Mouse (Mus musculus) gastrocnemius, postnatal 10 days (tissue): ENCODE results near the gene Erp27. TPM values are rescaled to one million over a fixed set of nuclear protein-coding genes. Genes with fewer than 3 reads are reported as not detected.
"Not testable (repeated sequence)": the region's sequence is repeated elsewhere in the genome, so short reads cannot be mapped to it uniquely, and the experiment has no call there.

Source experiments
- DNase-seq: peaks from one replicate; pipeline ENCODE4 v3.0.0; 2021; ENCODE audit warnings: mixed read lengths
- long read RNA-seq, 2 experiments: library from polyadenylated mRNA; stranded (forward); transcript quantifications; one replicate each; pipeline ENCODE4 v2.0.0; 2021
- total RNA-seq, 2 experiments: library from RNA; stranded (reverse); gene quantifications; 2 replicates each; pipeline ENCODE4 v1.2.3; 2021

Erp27 gene
- under 1 TPM; 0.21 to 0.29 TPM for total RNA-seq
- long read RNA-seq, experiment 1 = 0 reads
- long read RNA-seq, experiment 2 = 0 reads

DNA sequence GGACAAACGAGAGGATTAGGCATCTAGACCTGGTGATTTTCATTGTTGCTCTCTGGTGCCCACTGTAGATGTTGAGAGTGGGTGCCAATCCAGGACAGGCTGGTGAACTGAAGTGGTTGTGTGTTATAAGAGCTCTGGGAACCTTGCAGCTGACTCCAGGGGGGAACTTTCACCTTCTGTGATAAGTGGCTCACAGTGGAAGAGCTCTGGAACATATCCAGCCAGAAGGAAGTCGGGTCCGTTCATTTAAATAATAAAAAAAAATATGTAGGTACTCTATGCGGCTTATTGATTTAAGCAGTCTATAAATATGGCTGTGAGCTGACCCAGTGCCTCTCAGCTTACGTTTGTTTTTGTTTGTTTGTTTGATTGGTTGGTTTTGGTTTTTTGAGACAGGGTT lies at the start of gene Erp27:
Gene Erp27, minus strand, starts transcription at position 101 of the 400 bp plus-strand sequence.
- no peak for DNase-seq

GRCm38 (mm10) chr6:136968877-136969276 lies 46.9 kb upstream of the Erp27 start:
- not testable (repeated sequence) for DNase-seq

- no peak for DNase-seq
Observed at GRCm38 (mm10) chr6:136967466-136967865, 45.5 kb upstream of the Erp27 start.

DNA sequence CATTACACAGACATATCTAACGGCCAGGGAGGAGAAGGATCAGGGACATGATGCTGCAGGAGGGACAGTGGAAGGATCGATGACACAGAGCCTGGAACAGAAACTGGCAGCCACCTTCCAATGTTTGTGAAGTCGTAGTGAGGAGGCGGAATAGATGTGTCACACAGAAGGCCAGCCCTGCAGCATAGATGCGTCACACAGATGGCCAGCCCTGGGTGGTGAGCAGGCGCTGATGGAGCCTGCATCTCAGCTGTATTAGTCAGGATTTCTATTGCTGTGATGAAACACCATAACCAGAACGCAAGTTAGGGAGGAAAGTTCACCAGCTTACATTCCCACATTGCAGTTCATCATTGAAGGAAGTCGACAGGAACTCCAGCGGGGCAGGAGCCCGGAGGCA lies 43.9 kb upstream of the Erp27 start:
- no peak for DNase-seq

DNA sequence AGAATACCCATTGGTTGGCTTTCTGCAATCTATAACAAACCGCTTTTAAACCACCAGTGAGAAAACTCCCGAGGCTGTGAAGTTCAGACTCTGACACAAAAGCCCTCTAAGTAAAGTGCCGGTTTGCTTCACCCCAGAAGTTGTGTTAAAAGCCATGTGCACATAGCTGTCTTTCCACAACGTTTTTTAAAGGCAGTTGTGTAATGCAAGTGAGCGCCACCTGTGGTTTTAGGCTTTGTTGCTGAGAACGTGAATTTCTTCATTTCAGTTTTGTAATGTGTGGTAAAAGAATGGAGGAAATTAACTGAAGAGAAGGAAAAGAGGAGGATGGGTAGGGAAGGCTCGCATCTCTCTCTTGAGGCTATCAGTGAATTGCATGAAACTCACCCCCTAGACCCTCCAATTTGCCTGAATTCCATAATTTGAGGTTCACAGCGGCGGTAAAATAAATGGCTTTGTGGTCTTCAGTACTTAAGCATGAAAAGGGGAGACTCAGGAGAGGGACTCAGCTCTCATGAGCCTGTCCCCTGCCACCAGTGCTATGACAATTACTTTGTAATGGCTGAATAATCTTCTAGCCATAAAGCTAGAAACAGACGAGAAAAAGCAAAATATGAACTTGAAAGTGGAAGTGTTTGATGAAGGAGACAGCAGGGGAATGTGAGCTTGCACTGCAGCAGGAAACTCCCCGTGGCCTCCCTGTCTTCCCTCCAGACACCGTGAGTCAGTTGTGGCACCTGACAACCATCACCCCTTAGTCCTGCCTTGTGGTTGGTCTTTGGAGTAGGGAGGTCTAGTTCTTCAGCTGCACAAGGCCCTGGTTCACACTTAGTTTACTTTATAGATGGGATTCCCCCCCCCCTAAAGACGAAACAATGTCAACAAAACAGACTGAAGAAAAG lies 42.9 kb upstream of the Erp27 start:
- DNase-seq = no peak

GRCm38 (mm10) chr6:136962957-136963356 lies 41.0 kb upstream of the Erp27 start:
- DNase-seq = no peak

GRCm38 (mm10) chr6:136959131-136959530 lies 37.2 kb upstream of the Erp27 start:
- DNase-seq = no peak

GRCm38 (mm10) chr6:136957062-136957461 lies 35.1 kb upstream of the Erp27 start:
- DNase-seq = no peak

- no peak for DNase-seq
Observed at GRCm38 (mm10) chr6:136955240-136955639, 33.3 kb upstream of the Erp27 start.

GRCm38 (mm10) chr6:136954715-136955114 lies 32.7 kb upstream of the Erp27 start:
- no peak for DNase-seq

DNA sequence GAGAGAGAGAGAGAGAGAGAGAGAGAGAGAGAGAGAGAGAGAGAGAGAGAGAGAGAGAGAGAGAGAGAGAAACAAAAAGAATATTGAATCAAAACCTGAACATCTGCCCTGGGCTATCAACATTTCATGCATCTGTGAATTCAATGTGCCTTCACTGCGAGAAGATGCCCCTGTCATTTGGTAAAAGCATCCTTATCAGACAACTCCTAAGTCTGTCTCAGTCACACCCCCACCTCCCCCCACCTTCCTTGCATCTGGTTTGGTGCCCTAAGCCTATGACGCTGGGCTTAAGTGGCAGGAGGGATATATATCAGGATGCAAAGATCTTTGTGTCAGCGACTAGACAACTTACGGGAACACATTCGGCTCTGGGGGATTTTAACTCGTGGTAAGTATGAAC lies 32.2 kb upstream of the Erp27 start:
- DNase-seq = no peak

DNA sequence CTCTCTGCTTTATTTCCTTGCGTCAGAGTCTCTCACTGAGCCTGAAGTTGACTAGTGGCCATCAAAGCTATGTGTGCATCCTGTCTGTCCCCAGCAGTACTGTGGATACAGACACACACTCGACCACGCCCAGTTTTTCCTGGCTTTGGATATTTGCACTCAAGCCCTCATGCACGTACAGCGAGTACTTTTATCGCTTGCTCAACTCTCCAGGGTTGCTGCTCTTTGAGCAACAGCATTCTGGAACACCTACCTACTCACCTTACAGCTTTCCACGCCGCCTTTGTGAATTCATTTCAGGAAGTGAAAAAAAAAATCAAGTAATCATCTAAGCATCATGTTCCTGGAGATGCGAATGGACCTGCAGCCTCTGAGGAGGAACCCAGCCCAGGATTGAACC lies 30.9 kb upstream of the Erp27 start:
- DNase-seq = no peak

DNA sequence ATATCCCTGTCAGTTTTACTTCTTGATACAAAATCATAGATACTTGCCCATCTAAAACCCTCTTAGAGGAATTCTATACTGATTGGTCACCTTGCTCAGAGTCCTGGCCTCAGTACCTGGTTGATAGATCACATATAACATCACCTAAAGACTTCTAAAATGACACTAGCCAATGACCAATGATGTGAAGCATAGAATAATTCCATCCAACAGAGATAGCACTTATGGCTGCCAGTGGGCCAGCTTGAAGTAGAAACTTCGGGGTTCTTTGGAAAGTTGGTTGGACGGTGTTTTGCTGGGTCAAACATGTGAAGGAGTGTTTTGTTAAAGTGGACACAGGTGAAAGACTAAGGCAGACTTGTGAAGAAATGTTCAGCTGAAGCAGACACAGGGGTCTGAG lies 28.2 kb upstream of the Erp27 start:
- DNase-seq = no peak

DNA sequence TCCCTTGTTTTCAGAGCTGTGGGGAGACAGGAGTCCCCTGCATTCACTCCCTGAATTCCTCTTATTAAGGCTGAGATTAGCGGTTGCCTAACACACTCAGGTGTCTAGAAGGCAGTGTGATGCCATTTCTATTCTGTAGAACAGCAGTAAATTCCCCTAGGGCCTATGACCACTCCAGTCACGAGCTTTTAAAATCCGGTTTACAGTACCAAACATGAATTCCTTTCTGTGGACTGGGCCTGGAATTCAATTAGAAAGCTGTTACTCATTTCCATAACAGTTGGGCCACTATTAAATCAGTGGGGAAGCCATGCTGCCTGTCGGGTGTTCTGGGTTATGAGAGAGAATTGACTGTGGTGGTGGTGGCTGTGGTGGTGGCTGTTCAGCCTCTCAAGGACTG lies 25.7 kb upstream of the Erp27 start:
- no peak for DNase-seq

DNA sequence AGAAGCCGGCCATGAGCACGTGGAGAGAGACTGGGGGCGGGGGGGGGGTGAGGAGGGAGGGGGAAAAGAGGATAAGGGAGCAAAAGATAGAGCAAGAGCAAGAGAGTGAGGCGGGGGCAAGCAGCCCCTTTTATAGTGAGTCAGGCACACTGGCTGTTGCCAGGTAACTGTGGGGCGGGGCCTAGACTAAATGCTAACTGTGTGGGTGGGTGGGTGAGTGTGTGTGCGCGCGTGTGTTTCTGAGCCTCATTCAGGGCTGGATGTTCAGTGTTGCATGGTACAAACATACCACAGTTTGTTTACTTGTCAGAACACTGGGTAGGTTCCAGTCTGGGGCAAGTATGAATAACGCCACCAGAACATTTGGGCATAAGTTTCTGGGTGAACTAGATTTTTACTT lies 25.0 kb upstream of the Erp27 start:
- no peak for DNase-seq

GRCm38 (mm10) chr6:136946241-136946640 lies 24.3 kb upstream of the Erp27 start:
- no peak for DNase-seq

DNA sequence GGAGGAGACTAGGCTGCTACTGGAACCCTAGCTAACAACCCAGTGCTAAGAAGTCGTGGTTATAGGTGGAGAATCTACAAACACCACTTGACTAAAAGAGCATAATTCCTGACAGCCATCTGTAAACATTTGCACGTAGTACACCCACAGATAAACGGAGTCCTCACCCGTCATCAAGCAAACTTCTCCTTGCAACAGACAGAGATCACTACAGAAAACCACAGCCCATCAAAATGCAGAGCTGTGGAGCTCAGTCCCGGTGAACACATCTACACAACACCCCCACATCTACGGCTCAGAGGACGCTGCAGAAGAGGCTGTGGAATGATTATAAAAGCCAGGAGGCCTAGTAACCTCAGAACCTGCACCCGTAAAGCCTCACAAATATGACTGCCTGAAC lies 22.5 kb upstream of the Erp27 start:
- no peak for DNase-seq

DNA sequence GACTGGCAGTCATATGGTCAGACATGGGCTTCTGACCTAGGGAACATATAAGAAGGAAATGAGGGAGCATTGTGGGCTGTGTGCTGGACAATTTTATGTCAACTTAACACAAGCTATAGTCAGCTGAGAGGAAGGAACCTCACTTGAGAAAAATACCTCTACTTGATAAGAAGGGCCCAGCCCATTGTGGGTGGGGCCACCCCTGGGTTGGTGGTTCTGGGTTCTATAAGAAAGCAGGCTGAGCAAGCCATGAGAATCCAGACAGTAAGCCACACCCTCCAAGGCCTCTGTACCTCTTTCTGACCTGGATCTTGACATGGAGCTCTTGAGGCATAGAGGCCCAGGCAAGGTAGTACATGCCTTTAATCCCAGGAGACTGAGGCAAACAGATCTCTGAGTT lies 21.4 kb upstream of the Erp27 start:
- no peak for DNase-seq

DNA sequence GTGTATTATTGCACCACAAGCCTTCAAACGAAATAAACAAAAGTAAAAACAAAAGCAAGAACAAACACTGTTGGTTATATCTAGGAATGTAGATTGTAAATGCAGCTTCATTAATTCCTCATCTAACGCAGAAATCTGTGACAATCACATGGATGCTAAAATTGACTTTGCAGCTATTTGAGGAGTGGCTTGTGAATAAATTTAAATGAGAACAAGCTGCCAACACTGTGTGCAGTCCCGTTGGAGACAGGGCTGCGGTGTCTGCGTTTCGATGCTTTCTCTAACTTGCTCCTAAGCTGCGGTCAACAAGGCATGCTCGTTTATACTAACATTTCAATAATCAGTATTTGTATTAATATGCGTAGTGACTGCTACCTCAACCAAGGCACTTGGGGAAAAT lies 20.3 kb upstream of the Erp27 start:
- no peak for DNase-seq

DNA sequence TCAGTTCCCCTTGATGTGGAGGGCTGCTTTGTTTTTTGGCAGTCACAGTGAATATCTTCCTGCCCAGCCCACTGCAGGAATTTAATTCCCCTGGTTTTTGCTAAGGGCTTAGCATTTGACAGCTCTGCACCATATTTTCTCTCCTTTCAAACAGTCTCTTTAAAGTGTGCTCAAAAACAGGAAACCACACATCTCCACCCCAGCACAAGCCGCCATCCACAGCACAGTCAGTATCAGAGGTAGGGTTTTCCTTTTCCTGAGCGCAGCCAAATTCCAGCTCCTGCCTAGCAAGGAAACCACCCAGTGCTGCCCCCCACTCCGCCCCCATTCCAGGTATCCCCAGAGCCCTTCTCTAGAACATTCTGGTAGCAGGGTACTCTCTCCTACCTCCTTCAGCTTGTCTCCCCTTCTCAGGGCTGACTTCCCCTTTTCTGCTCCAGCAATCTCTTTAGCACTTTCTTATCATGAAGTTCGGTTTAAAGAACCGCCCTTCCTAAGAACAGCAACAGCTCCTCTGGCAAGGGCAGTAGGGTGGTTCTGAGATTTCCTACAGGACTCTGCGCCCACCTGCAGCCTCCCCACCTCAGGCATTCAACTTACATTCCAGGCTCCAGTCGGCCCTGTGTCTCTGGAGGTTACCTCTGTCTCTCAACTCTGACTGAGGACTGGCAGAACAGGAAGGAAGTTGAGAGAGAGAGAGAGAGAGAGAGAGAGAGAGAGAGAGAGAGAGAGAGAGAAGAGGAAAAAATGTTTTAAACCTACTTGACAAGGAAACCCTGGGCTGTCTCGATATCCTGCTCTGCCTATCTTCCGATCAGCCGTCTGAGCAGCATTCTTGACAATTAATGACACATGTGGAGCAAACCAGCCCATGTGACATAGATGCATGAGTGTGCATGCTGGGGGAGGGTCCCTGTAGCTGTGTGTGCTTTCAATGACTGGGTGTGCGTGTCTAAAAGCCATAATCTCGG lies 19.4 kb upstream of the Erp27 start, which contains the start of gene Arhgdib:
Gene Arhgdib, minus strand, starts transcription at position 849 of the 971 bp plus-strand sequence.
- no peak for DNase-seq

DNA sequence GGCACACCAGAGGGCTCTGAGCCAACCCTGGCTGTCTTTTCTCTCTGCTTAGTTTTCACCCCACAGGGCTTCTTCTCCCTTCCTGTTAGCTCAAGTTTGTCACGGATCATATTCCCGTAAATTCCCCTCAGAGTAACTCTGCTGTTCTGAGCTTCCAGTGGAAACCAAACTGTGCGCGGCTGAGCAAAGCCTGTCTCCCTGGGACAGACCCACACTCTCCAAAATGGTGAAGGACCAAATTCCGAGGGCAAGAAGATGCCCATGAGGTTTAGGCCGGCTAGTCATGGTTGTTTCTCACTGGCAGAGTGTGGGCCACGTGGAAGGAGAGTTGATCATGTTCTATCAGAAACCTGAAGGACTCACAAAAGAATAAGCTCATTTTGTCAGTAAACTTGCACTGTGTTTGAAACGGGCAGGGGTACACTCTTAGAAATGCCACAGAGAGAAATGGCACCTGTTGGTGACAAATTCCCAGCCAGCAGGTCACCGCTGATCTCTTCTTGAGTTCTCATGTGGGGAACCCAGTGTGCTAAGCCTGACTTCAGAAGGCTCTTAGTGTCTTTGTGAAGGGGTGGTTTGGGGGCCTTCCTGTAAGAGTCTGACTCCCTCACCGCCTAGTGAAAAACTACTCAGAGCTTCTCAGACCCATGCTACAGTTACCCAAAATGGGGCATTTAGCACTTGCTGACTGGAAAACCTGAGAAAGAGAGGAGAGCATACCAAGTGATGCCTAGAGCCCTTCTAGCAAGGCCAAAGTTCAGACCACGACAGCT lies 18.4 kb upstream of the Erp27 start:
- DNase-seq = no peak
